Mouse (Mus musculus): Measurements from ENCODE around the gene Tshb.

Gene Tshb

GRCm38 (mm10) chr3:102736436-102736835 lies 46.1 kb downstream of the Tshb start:
- DNase-seq: no peak

GRCm38 (mm10) chr3:102735638-102736037 lies 46.9 kb downstream of the Tshb start:
- DNase-seq: no peak

GRCm38 (mm10) chr3:102735031-102735558 lies 47.4 kb downstream of the Tshb start:
- DNase-seq: peak; percentile 53 to 58

- peak; percentile 78 to 80 for DNase-seq
Measured at GRCm38 (mm10) chr3:102734313-102735030, 48.0 kb downstream of the Tshb start, which contains the start of gene Tspan2. Gene Tspan2, plus strand, starts transcription at chr3:102734529.

GRCm38 (mm10) chr3:102733936-102734312 lies 48.6 kb downstream of the Tshb start:
- DNase-seq: no peak

GRCm38 (mm10) chr3:102733050-102733449 lies 49.5 kb downstream of the Tshb start:
- DNase-seq: no peak

GRCm38 (mm10) chr3:102732619-102733018 lies 49.9 kb downstream of the Tshb start:
- DNase-seq: no peak

GRCm38 (mm10) chr3:102731112-102731511 lies 51.4 kb downstream of the Tshb start:
- DNase-seq: peak in 1 of 2 experiments; percentile 48

- DNase-seq: no peak
Measured at GRCm38 (mm10) chr3:102729416-102729815, 53.1 kb downstream of the Tshb start.

Data from cerebellum, postnatal 14 days (tissue).